Mouse (Mus musculus) olfactory bulb, adult 2 months (tissue): ENCODE data around the gene Vstm4.

Experiments
- CTCF ChIP-seq: fragments of 200-500 bp; IDR thresholded peaks from 2 replicates; pipeline ENCODE4 v1.5.1; 2012; ENCODE audit warnings: low read depth, mild to moderate bottlenecking, low read length, moderate library complexity; ENCODE audit not compliant: insufficient read depth
- POLR2A ChIP-seq: fragments of 200-500 bp; IDR thresholded peaks from 2 replicates; pipeline ENCODE4 v1.6.1; 2012; ENCODE audit warnings: mild to moderate bottlenecking, low read depth, low read length, moderate library complexity; ENCODE audit not compliant: insufficient read depth

DNA sequence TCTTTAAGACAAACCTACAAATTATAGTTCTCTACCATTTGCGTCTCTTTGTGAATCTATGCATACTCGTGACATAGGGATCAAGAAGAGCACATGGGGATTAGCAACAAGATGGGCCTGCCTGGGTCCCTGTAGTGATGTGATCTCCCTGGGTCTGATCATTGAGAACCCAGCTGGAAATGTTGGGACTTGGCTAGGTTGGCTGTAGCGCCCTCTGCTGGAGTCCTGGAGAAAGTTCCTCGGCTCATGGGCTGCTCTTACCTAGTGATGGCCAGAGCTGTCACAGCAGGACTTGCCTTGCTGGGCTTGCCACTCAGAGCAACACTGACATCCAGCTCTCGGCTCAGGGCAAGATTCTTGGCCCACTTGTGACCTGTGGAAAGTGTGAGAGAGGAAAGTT, 103.9 kb downstream of the Vstm4 start:
- no peak for TF ChIP-seq POLR2A
- peak; percentile 65; the same call in 1 of the 2 replicates for TF ChIP-seq CTCF
